Mouse (Mus musculus): ENCODE measurements around the gene Wrap73. TPM values are rescaled to one million over a fixed set of nuclear protein-coding genes. Genes with fewer than 3 reads are reported as not detected.

The Wrap73 gene
- polyA plus RNA-seq, 2 experiments: 15.8 to 25.9 TPM

- Histone ChIP-seq H3K27me3 (ENCODE audit: control insufficient read depth, insufficient read depth, low read length) (no peaks in the 10 kb centered on the region), H3K9me3 (ENCODE audit: control insufficient read depth, low read length) (no peaks in the 10 kb centered on the region), H3K4me3 (ENCODE audit: insufficient read depth in 1 of 2, low read depth in 2 of 2, low read length in 2 of 2) (no peak overlapping the region), H3K4me2 (ENCODE audit: low read depth) (no peak overlapping the region), H3K27ac (no peak overlapping the region), H3K9ac (replicated peaks) (no peak overlapping the region), H3K4me1 (replicated peaks; ENCODE audit: control insufficient read depth in 2 of 2, insufficient read depth in 2 of 2, low read length in 1 of 2) (no peaks in the 10 kb centered on the region), H3K36me3 (replicated peaks; ENCODE audit: control insufficient read depth, insufficient read depth, low read depth) (no peaks in the 10 kb centered on the region)
- ATAC-seq (ENCODE audit: insufficient read depth): no peak
- no peak for DNase-seq (ENCODE audit: low read depth in 3 of 3, low spot score in 3 of 3)
- 60% methylated on average over 7 of the region's 7 CpGs for WGBS (ENCODE audit: insufficient replicate concordance)
- TF ChIP-seq EP300 (IDR thresholded peaks at IDR 0.05; ENCODE audit: low read depth): no peak
- TF ChIP-seq CTCF (IDR thresholded peaks at IDR 0.05; ENCODE audit: low read depth): no peak
These were observed 62.4 kb downstream of the Wrap73 start for GRCm38 (mm10) chr4:154204532-154204931.

- Histone ChIP-seq H3K4me2 (ENCODE audit: low read depth) (no peak overlapping the region), H3K4me1 (replicated peaks; ENCODE audit: control insufficient read depth in 2 of 2, insufficient read depth in 2 of 2, low read length in 1 of 2) (no peaks in the 10 kb centered on the region), H3K27ac (no peak overlapping the region), H3K9ac (replicated peaks) (no peak overlapping the region), H3K36me3 (replicated peaks; ENCODE audit: control insufficient read depth, insufficient read depth, low read depth) (no peaks in the 10 kb centered on the region), H3K27me3 (ENCODE audit: control insufficient read depth, insufficient read depth, low read length) (no peaks in the 10 kb centered on the region), H3K4me3 (ENCODE audit: insufficient read depth in 1 of 2, low read depth in 2 of 2, low read length in 2 of 2) (no peak overlapping the region), H3K9me3 (ENCODE audit: control insufficient read depth, low read length) (no peaks in the 10 kb centered on the region)
- DNase-seq (ENCODE audit: low read depth in 3 of 3, low spot score in 3 of 3) (no peak), ATAC-seq (ENCODE audit: insufficient read depth) (no peak)
- WGBS (ENCODE audit: insufficient replicate concordance): 45% methylated on average over 5 of the region's 5 CpGs
- no peak for TF ChIP-seq CTCF (IDR thresholded peaks at IDR 0.05; ENCODE audit: low read depth)
- no peak for TF ChIP-seq EP300 (IDR thresholded peaks at IDR 0.05; ENCODE audit: low read depth)
These were observed 63.2 kb downstream of the Wrap73 start for GRCm38 (mm10) chr4:154205392-154205791.

- no peaks in the 10 kb centered on the region for H3K27me3 ChIP-seq (ENCODE audit: control insufficient read depth, insufficient read depth, low read length)
- H3K4me1 ChIP-seq (replicated peaks; ENCODE audit: control insufficient read depth in 2 of 2, insufficient read depth in 2 of 2, low read length in 1 of 2): no peaks in the 10 kb centered on the region
- no peaks in the 10 kb centered on the region for H3K9me3 ChIP-seq (ENCODE audit: control insufficient read depth, low read length)
- ATAC-seq (ENCODE audit: insufficient read depth): no peak
- 15% methylated on average over 5 of the region's 5 CpGs for WGBS (ENCODE audit: insufficient replicate concordance)
- no peak for TF ChIP-seq EP300 (IDR thresholded peaks at IDR 0.05; ENCODE audit: low read depth)
- TF ChIP-seq CTCF (IDR thresholded peaks at IDR 0.05; ENCODE audit: low read depth): peak; percentile 93
- H3K4me3 ChIP-seq (ENCODE audit: insufficient read depth in 1 of 2, low read depth in 2 of 2, low read length in 2 of 2): no peak overlapping the region
- DNase-seq (ENCODE audit: low read depth in 3 of 3, low spot score in 3 of 3): peak; percentile 11 to 27 (median 26)
- H3K27ac ChIP-seq: no peak overlapping the region
- no peak overlapping the region for H3K9ac ChIP-seq (replicated peaks)
- H3K4me2 ChIP-seq (ENCODE audit: low read depth): no peak overlapping the region
- no peaks in the 10 kb centered on the region for H3K36me3 ChIP-seq (replicated peaks; ENCODE audit: control insufficient read depth, insufficient read depth, low read depth)
These were observed 65.1 kb downstream of the Wrap73 start for GRCm38 (mm10) chr4:154207261-154207660.

- TF ChIP-seq CTCF (IDR thresholded peaks at IDR 0.05; ENCODE audit: low read depth) (no peak), EP300 (IDR thresholded peaks at IDR 0.05; ENCODE audit: low read depth) (no peak)
- H3K9me3 ChIP-seq (ENCODE audit: control insufficient read depth, low read length): no peaks in the 10 kb centered on the region
- H3K9ac ChIP-seq (replicated peaks): no peak overlapping the region
- H3K27ac ChIP-seq: no peak overlapping the region
- H3K4me1 ChIP-seq (replicated peaks; ENCODE audit: control insufficient read depth in 2 of 2, insufficient read depth in 2 of 2, low read length in 1 of 2): peaks cover 0 to 8% of the 10 kb centered on the region in 2 experiments; a peak in 2 of 4 replicates
- H3K36me3 ChIP-seq (replicated peaks; ENCODE audit: control insufficient read depth, insufficient read depth, low read depth): no peaks in the 10 kb centered on the region
- no peak for DNase-seq (ENCODE audit: low read depth in 3 of 3, low spot score in 3 of 3)
- ATAC-seq (ENCODE audit: insufficient read depth): no peak
- no peaks in the 10 kb centered on the region for H3K27me3 ChIP-seq (ENCODE audit: control insufficient read depth, insufficient read depth, low read length)
- 46% methylated on average over 6 of the region's 6 CpGs for WGBS (ENCODE audit: insufficient replicate concordance)
- H3K4me3 ChIP-seq (ENCODE audit: insufficient read depth in 1 of 2, low read depth in 2 of 2, low read length in 2 of 2): no peak overlapping the region
- no peak overlapping the region for H3K4me2 ChIP-seq (ENCODE audit: low read depth)
These were observed 66.9 kb downstream of the Wrap73 start for GRCm38 (mm10) chr4:154209054-154209453.

GRCm38 (mm10) chr4:154209825-154210224, 67.7 kb downstream of the Wrap73 start:
- Histone ChIP-seq H3K36me3 (replicated peaks; ENCODE audit: control insufficient read depth, insufficient read depth, low read depth) (no peaks in the 10 kb centered on the region), H3K27ac (no peak overlapping the region), H3K4me3 (ENCODE audit: insufficient read depth in 1 of 2, low read depth in 2 of 2, low read length in 2 of 2) (no peak overlapping the region), H3K4me1 (replicated peaks; ENCODE audit: control insufficient read depth in 2 of 2, insufficient read depth in 2 of 2, low read length in 1 of 2) (peaks cover 5 to 13% of the 10 kb centered on the region in 2 experiments; a peak in 3 of 4 replicates), H3K9ac (replicated peaks) (no peak overlapping the region), H3K4me2 (ENCODE audit: low read depth) (no peak overlapping the region), H3K9me3 (ENCODE audit: control insufficient read depth, low read length) (no peaks in the 10 kb centered on the region), H3K27me3 (ENCODE audit: control insufficient read depth, insufficient read depth, low read length) (no peaks in the 10 kb centered on the region)
- DNase-seq (ENCODE audit: low read depth in 3 of 3, low spot score in 3 of 3) (no peak), ATAC-seq (ENCODE audit: insufficient read depth) (no peak)
- WGBS (ENCODE audit: insufficient replicate concordance): 12% methylated on average over 3 of the region's 3 CpGs
- no peak for TF ChIP-seq CTCF (IDR thresholded peaks at IDR 0.05; ENCODE audit: low read depth)
- TF ChIP-seq EP300 (IDR thresholded peaks at IDR 0.05; ENCODE audit: low read depth): no peak

Measured in liver, embryonic 14.5 days (tissue).